In the genomic region with DNA sequence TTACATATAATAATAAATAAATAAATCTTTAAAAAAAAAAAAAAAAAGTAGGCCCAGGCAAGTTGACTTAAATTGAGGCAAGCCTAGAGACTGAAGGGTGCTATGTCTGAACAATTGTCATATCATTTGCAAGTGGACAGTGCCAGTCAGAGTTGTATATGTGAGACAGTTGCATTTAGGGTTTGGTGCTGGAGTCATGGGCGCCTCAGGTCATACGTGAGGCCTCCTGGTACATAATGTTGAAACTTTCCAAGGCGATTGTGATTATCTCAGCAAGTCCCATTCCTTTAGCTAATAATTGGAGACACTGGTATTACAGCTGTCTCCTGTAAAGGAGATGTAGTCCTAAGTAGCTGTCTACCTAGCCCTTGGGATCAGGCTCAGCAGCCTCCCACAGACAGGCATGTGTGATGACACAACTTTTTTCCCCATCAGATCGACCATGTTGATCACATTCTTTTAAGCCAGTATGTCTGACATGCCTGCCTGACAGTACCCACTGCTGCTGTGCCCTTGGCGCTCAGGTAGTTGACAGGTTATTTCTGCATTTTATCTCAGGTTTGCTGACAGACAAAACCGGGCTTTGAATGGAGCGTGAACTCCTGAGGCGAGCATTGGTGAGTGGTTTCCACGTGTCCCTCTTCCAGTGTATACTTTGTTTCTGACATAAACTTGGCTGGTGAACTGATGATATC, we compare ENCODE assay signal across 8 mouse cellular contexts. TPM values are rescaled to one million over a fixed set of nuclear protein-coding genes. Genes with fewer than 3 reads are reported as not detected.
DNase-seq lines count a peak whose midpoint lies in the region; ATAC-seq and TF ChIP-seq lines count a peak whose summit lies in the region.

No protein-coding gene starts in this region.

- no peak overlapping the region for H3K27ac ChIP-seq in heart, postnatal 0 days (ENCODE audit: low read depth)
- H3K27ac ChIP-seq in liver, postnatal 0 days (ENCODE audit: low read depth), result peak overlapping the region; percentile 61

- WGBS in heart, postnatal 0 days, result 25% methylated on average over 9 of the region's 9 CpGs
- WGBS in liver, postnatal 0 days (ENCODE audit: insufficient replicate concordance), result 22% methylated on average over 9 of the region's 9 CpGs

- TF ChIP-seq CTCF in heart, postnatal 0 days (IDR thresholded peaks at IDR 0.05; ENCODE audit: low read depth), result no peak
- TF ChIP-seq CTCF in liver, postnatal 0 days (IDR thresholded peaks at IDR 0.05; ENCODE audit: low read depth), result no peak

- H3K9ac ChIP-seq in heart, postnatal 0 days (replicated peaks; ENCODE audit: low read depth, low read length), result 0 out of 2 replicates have a peak overlapping the region, but pooled peaks have one; percentile 40
- H3K9ac ChIP-seq in liver, postnatal 0 days (replicated peaks), result peak overlapping the region; percentile 57

- H3K4me3 ChIP-seq in erythroblast, embryonic 14.5 days (replicated peaks), result peak overlapping the region; percentile 88
- H3K4me3 ChIP-seq in heart, postnatal 0 days (ENCODE audit: low read depth, low read length), result peak overlapping the region; percentile 90
- peak overlapping the region; percentile 92 for H3K4me3 ChIP-seq in liver, postnatal 0 days (ENCODE audit: low read depth, low read length)

- H3K27me3 ChIP-seq in erythroblast, embryonic 14.5 days (ENCODE audit: control insufficient read depth), result no peaks in the 10 kb centered on the region
- H3K27me3 ChIP-seq in heart, postnatal 0 days (ENCODE audit: control insufficient read depth, insufficient read depth, low read length), result no peaks in the 10 kb centered on the region
- no peaks in the 10 kb centered on the region for H3K27me3 ChIP-seq in liver, postnatal 0 days (ENCODE audit: insufficient read depth, low read length)

- peaks cover 61% of the 10 kb centered on the region for H3K4me1 ChIP-seq in erythroblast, embryonic 14.5 days (ENCODE audit: control insufficient read depth)
- H3K4me1 ChIP-seq in heart, postnatal 0 days (ENCODE audit: control insufficient read depth, insufficient read depth), result peaks cover 15% of the 10 kb centered on the region
- H3K4me1 ChIP-seq in liver, postnatal 0 days (ENCODE audit: insufficient read depth), result peaks cover 29% of the 10 kb centered on the region

- H3K9me3 ChIP-seq in erythroblast, embryonic 14.5 days (ENCODE audit: control insufficient read depth, low read length), result no peaks in the 10 kb centered on the region
- H3K9me3 ChIP-seq in heart, postnatal 0 days (replicated peaks; ENCODE audit: control insufficient read depth, low read length), result no peaks in the 10 kb centered on the region
- H3K9me3 ChIP-seq in liver, postnatal 0 days (ENCODE audit: low read length), result no peaks in the 10 kb centered on the region

- peaks cover 60% of the 10 kb centered on the region for H3K36me3 ChIP-seq in erythroblast, embryonic 14.5 days (ENCODE audit: control insufficient read depth)
- peaks cover 20% of the 10 kb centered on the region for H3K36me3 ChIP-seq in heart, postnatal 0 days (replicated peaks; ENCODE audit: control insufficient read depth, insufficient read depth, low read length)
- peaks cover 17% of the 10 kb centered on the region for H3K36me3 ChIP-seq in liver, postnatal 0 days (replicated peaks; ENCODE audit: insufficient read depth, low read length)

- no peak for ATAC-seq in erythroblast, adult 5-6 weeks (replicated peaks; ENCODE audit: low FRiP score, poor library complexity, severe bottlenecking)
- ATAC-seq in heart, postnatal 0 days (ENCODE audit: insufficient read depth, low read depth), result no peak
- no peak for ATAC-seq in liver, postnatal 0 days

- TF ChIP-seq EP300 in heart, postnatal 0 days (IDR thresholded peaks at IDR 0.05; ENCODE audit: low read depth), result no peak
- TF ChIP-seq EP300 in liver, postnatal 0 days (IDR thresholded peaks at IDR 0.05; ENCODE audit: low read depth), result no peak

- peak overlapping the region; percentile 85 for H3K4me2 ChIP-seq in heart, postnatal 0 days (ENCODE audit: low read depth, low read length)
- peak overlapping the region; percentile 80 for H3K4me2 ChIP-seq in liver, postnatal 0 days (ENCODE audit: low read depth, low read length)

- DNase-seq in ES-CJ7 (ENCODE audit: low read depth, low spot score), result peak; percentile 54
- DNase-seq in heart, postnatal 0 days (ENCODE audit: low spot score), result no peak
- no peak for DNase-seq in liver, postnatal 0 days
- no peak for DNase-seq in adrenal gland, postnatal 14 days
- no peak for DNase-seq in thymus, postnatal 14 days
- no peak for DNase-seq in right cerebral cortex, postnatal 36 days (ENCODE audit: low spot score in 2 of 2)

RNA-seq across cellular contexts. Expression of gene Znfx1, which starts 1.9 kb away (rescaled TPM):
- 1.1 and 1.5 TPM in 2 replicates for polyA plus RNA-seq in erythroblast, embryonic 14.5 days (2012)
- total RNA-seq in erythroblast, adult 5-6 weeks (2015; ENCODE audit: low replicate concordance), result 28.6 and 31.9 TPM in 2 replicates
- 40.6 and 42.5 TPM in 2 replicates for total RNA-seq in erythroblast, adult 5-6 weeks (2017; ENCODE audit: low replicate concordance)
- 25.0 and 35.4 TPM in 2 replicates for total RNA-seq in heart, postnatal 0 days (2014; rRNA removed; ENCODE audit: low replicate concordance)
- polyA plus RNA-seq in heart, postnatal 0 days (2015; fragmentation: Nextera tagmentation; extraction: Ambion mirVana), result 6.0 and 6.9 TPM in 2 replicates
- 5.8 and 6.3 TPM in 2 replicates for polyA plus RNA-seq in liver, postnatal 0 days (2015; fragmentation: Nextera tagmentation; extraction: Ambion mirVana)
- 37.7 and 43.5 TPM in 2 replicates for total RNA-seq in adrenal gland, postnatal 14 days (2021)

RNA-seq across cellular contexts. Expression of gene Ddx27, which starts 49.8 kb away (rescaled TPM):
- polyA plus RNA-seq in erythroblast, embryonic 14.5 days (2012), result 7.1 and 7.5 TPM in 2 replicates
- 14.2 and 21.5 TPM in 2 replicates for total RNA-seq in erythroblast, adult 5-6 weeks (2015; ENCODE audit: low replicate concordance)
- 21.6 and 32.3 TPM in 2 replicates for total RNA-seq in erythroblast, adult 5-6 weeks (2017; ENCODE audit: low replicate concordance)
- total RNA-seq in heart, postnatal 0 days (2014; rRNA removed; ENCODE audit: low replicate concordance), result 11.1 and 13.9 TPM in 2 replicates
- 17.2 and 17.3 TPM in 2 replicates for polyA plus RNA-seq in heart, postnatal 0 days (2015; fragmentation: Nextera tagmentation; extraction: Ambion mirVana)
- 19.2 and 21.9 TPM in 2 replicates for polyA plus RNA-seq in liver, postnatal 0 days (2015; fragmentation: Nextera tagmentation; extraction: Ambion mirVana)
- total RNA-seq in adrenal gland, postnatal 14 days (2021), result 34.6 and 43.0 TPM in 2 replicates
